Mouse (Mus musculus) thymus, postnatal 0 days (tissue): ENCODE measurements around the gene Taf1a. TPM values are rescaled to one million over a fixed set of nuclear protein-coding genes. Genes with fewer than 3 reads are reported as not detected.

Experiments
- DNase-seq: peaks from one replicate; pipeline ENCODE4 v3.0.0-alpha.2; 2015; ENCODE audit warnings: low spot score
- polyA plus RNA-seq: library from polyadenylated mRNA; unstranded; fragments of >200 nt; fragmentation: Nextera tagmentation; extraction: Ambion mirVana; gene quantifications from 2 replicates; pipeline ENCODE4 v1.2.1, GENCODE M21; 2015

The Taf1a gene
- polyA plus RNA-seq, 1 experiment from 2014 or later = 22.0 TPM

DNA sequence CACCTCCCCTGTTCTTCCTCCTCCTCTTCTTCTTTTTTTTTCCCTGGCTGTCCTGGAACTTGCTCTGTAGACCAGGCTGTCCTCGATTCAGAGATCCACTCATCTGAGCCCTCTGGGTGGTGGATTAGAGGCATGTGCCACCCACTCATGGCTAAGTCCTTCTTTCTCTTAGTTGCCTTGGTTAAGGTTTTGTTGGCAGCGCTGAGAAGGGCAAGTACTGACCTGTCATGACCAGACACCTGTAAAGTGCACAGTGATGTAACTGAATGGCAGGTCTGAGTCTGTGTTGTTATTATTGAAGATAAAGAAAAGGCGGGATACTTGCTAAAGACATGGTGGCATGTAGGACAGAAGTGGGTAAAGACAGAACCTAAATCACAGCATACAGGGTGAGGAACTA, 14.6 kb downstream of the Taf1a start:
- no peak for DNase-seq

DNA sequence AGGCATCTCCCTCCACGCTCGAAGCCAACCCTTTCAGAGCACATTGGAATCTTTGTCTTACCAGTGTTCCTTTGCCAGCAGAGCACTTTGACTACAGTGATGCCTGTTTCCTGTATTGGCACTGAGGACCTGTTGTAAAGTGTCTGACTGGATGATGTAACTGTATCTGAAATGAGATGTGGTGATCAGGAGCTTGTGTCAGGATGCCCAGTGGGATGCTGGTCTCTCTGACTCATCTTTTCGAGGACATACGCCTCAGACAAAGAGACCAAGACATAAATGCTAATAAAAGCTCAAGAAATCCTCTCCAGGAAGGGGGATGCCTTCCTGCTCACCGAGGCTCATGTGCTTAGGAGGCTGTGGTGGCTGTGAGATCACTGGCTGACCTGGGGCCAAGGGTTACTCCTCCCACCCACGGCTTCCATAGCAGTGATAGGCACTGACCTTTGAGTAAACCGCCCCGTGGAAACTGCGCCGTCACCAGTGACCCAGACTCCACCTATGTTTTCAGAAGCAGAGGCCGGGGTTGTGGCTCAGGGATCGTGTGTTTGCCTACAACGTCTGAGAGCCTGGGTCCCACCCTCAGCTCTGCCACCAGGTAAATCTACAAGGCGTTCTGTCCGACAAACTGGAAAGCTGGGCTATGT, 25.4 kb downstream of the Taf1a start:
- no peak for DNase-seq

DNA sequence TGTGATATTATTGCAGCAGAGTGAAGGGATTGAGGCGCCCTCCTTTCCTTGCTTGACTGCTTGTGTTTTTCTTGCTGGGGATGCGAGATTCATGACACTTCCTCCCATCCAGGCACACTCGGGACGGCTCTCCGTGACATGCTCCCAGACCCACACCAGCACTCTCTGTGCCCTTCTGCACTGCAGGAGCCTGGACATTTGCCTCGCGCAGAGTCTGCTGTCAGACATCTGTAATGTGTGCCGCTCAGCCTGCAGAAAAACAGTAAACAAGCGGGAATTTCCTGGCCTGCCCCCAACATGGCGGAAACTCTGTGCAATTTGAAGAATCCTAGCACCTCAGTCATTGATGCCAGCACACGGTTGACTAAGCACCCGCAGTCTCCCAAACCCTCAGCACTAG, 29.1 kb downstream of the Taf1a start, which contains the start of gene Hhipl2:
TSS of gene Hhipl2 (plus strand) at position 343 of the 400 bp plus-strand sequence.
- no peak for DNase-seq

DNA sequence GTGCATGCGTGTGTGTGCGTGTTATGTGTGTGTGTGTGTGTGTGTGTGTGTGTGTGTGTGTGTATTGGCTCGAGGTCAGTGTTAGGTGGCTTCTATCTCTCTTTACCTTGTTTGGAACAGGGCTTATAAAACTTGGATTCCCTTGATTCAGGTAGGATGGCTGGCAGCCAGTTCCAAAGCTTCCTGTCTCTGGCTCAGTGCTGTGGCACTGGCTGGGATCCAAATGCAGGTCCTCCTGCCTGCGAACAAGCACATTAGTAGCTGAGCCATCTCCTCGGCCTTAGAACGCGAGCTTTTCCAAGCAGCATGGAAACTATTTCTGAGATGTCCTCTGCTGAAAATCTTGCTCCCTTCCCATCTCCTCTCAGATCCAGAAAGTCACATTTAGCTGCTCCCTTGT, 31.0 kb downstream of the Taf1a start:
- DNase-seq = no peak

DNA sequence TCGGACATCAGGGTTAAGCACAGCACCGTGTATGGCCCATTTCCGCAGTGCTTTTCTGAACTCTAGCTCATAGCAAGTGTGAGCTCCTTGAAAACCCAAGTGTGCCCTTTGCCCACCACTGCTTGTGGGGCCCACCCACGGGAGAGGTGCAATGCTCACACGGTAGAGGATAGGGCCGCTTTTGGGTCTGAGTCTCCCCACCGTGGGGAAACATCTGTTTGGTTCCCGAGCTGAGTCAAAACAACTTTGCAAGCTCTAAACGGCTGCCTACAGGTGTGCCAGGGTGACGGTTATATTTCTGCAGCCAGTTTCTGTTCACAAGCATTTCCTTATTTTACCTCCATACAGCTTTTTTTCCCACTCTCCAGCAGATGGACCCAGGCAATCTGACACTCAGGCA, 31.5 kb downstream of the Taf1a start:
- DNase-seq = peak; percentile 91

DNA sequence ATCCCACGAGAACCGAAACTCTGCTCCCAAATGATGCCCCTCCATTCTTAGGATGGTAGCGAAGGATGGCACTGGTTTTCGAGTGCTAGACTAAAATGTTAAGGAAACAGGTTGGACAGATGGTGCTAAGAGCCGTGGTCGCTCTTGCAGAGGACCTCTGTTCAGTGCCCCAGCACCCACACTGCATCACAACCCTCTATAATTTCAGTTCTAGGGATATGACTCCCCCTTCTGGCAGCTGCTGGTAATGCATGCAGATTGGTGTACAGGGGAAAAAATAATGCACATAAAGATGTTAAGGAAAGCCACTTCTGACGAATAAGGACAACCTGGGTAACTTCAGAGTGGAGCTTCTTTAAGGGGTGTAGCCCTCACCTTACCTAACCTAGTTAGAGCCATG, 35.3 kb downstream of the Taf1a start:
- DNase-seq = no peak

DNA sequence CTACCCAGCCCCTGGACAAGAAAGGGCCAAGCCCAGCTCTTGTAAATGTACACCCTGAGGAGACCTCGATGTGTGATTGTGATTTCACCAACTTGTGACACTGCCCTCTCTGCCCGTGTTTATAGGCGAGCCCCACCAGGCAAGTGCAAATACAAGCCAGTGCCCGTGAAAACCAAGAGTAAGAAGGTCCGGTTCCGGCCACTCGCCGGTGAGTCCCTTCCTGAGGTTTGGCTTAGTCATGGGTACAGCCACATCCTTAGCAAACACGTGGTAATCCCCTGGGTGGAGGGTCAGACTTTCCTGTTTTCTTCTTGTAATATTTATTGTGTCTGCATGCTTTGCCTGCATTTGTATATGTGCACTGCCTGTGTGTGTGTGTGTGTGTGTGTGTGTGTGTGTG, 46.1 kb downstream of the Taf1a start:
- no peak for DNase-seq

DNA sequence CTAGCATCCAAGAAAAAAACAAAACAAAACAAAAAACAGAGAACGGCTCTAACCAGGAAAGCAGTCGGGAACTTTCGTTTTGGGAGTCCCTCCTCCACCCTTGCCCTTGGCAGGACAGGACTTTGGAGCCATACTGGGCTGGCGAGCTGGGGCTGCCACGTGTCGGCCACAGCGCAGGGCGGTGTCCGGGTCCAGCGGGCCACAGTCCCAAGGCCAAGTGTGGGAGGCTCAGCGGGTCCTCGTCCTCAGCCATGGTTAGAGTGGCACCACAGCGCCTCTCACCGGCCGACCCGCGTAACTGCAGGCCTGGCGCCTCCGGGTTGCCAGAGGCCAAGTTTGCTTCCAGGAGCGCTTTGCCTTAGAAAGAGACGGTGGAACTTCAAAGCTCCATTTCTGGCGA, 50.3 kb downstream of the Taf1a start:
- peak; percentile 68 for DNase-seq

DNA sequence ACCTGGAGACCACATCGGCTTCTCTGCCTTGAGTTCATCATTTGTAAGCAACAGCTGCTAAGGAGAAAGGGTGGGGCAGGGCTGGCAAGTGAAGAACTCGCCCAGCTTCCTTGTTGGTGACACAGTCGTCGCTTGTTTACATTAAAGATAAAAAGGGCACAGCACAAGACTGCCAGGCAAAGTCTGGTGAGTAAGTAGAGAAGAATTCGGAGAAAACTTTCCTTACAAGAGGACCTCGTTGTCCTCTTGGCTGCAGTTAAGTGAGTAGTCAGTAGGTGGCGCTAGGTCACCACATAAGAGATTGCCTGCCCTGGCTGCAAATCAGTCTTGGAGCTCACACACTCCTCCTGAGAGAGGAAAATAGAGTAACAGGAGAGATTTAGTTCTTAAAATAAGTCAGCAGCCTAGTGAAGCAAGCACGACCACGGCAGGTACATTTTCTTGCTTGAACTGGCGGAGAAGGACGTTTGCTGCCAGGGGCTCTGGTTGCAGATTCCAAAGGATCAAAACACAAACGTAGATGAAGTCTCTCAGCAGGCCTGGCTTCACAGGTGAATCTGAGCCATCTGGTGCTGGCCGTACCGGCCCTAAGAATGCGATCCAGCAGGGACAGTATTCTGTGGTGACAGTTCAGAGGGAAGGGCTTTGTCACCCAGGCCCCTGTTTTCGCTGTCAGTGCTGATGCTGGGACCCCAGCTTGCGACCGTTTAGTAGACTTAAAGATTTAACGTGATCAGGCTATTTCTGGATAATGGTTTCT, 53.4 kb downstream of the Taf1a start:
- peak; percentile 90 for DNase-seq

DNA sequence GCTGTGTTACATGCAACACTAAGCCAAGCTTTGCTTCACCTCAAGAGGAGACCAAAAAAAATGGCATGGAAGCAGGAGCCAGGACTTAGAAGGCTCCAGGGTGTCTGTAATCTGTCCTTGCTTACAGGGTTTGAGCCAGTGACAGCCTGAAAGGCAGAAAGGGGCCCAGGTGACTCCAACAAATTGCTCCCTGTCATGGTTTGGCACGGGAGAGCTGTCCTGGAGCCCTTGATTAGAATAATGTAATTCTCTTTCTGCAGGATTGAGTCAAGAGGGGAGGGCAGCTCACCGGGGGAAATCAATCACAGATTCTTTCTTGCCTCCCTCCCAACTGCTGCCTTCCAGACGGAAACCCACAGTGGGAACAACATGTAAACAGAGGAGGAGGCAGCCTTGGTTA, 64.3 kb downstream of the Taf1a start:
- DNase-seq = no peak

Other genes with a start within 250 kb of the Taf1a start
- gene Disp1, start 167.5 kb upstream of the Taf1a start, polyA plus RNA-seq = 8.6 and 11.3 TPM in 2 replicates
- gene Aida, start 92.4 kb upstream of the Taf1a start, polyA plus RNA-seq = 28.2 and 29.7 TPM in 2 replicates
- gene Brox, start 91.7 kb upstream of the Taf1a start, polyA plus RNA-seq = 55.3 and 63.5 TPM in 2 replicates
- 69.8 and 81.6 TPM in 2 replicates for gene Mia3, start 19.4 kb upstream of the Taf1a start, polyA plus RNA-seq
- gene Hhipl2, start 29.2 kb downstream of the Taf1a start, polyA plus RNA-seq = 1.4 and 1.9 TPM in 2 replicates